Mouse (Mus musculus): ENCODE measurements around the gene Gm20388. TPM values are rescaled to one million over a fixed set of nuclear protein-coding genes. Genes with fewer than 3 reads are reported as not detected.
A peak's percentile ranks its signal among the peaks of the same experiment; 100 is the strongest.

Gene Gm20388
- polyA plus RNA-seq, 1 experiment from 2014 or later = not detected

- Histone ChIP-seq H3K9me3 (no peaks in the 10 kb centered on the region), H3K36me3 (no peaks in the 10 kb centered on the region), H3K4me3 (no peak overlapping the region), H3K4me2 (replicated peaks) (no peak overlapping the region), H3K27ac (replicated peaks) (peak overlapping the region; percentile 76), H3K9ac (replicated peaks) (no peak overlapping the region), H3K27me3 (no peaks in the 10 kb centered on the region), H3K4me1 (peaks cover 70% of the 10 kb centered on the region)
- ATAC-seq (replicated peaks) = peak; percentile 58
- 4% methylated on average over 9 of the region's 9 CpGs for WGBS
These were observed 393.5 kb downstream of the Gm20388 start for GRCm38 (mm10) chr8:120304097-120304496.

GRCm38 (mm10) chr8:120305800-120306385 is 395.3 kb downstream of the Gm20388 start:
- 63% methylated on average over 10 of the region's 10 CpGs for WGBS
- H3K4me3 ChIP-seq = no peak overlapping the region
- no peaks in the 10 kb centered on the region for H3K27me3 ChIP-seq
- H3K9ac ChIP-seq (replicated peaks) = no peak overlapping the region
- H3K9me3 ChIP-seq = no peaks in the 10 kb centered on the region
- H3K27ac ChIP-seq (replicated peaks) = no peak overlapping the region
- no peak for ATAC-seq (replicated peaks)
- no peak overlapping the region for H3K4me2 ChIP-seq (replicated peaks)
- no peaks in the 10 kb centered on the region for H3K36me3 ChIP-seq
- peaks cover 67% of the 10 kb centered on the region for H3K4me1 ChIP-seq

- 0 out of 2 replicates have a peak overlapping the region, but pooled peaks have one; percentile 1 for H3K9ac ChIP-seq (replicated peaks)
- H3K4me2 ChIP-seq (replicated peaks) = no peak overlapping the region
- no peaks in the 10 kb centered on the region for H3K36me3 ChIP-seq
- peaks cover 63% of the 10 kb centered on the region for H3K4me1 ChIP-seq
- H3K27me3 ChIP-seq = no peaks in the 10 kb centered on the region
- no peaks in the 10 kb centered on the region for H3K9me3 ChIP-seq
- ATAC-seq (replicated peaks) = peak; percentile 37
- H3K4me3 ChIP-seq = no peak overlapping the region
- peak overlapping the region; percentile 81 for H3K27ac ChIP-seq (replicated peaks)
- 5% methylated on average over 16 of the region's 16 CpGs for WGBS
These were observed 396.5 kb downstream of the Gm20388 start for GRCm38 (mm10) chr8:120307103-120307502.

- no peaks in the 10 kb centered on the region for H3K36me3 ChIP-seq
- H3K4me3 ChIP-seq = no peak overlapping the region
- 37% methylated on average over 11 of the region's 11 CpGs for WGBS
- no peak; the same call in 1 of the 2 replicates for ATAC-seq (replicated peaks)
- no peak overlapping the region for H3K4me2 ChIP-seq (replicated peaks)
- H3K4me1 ChIP-seq = peaks cover 63% of the 10 kb centered on the region
- peak overlapping the region; percentile 1; the same call in 1 of the 2 replicates for H3K9ac ChIP-seq (replicated peaks)
- H3K9me3 ChIP-seq = no peaks in the 10 kb centered on the region
- peak overlapping the region; percentile 81 for H3K27ac ChIP-seq (replicated peaks)
- H3K27me3 ChIP-seq = no peaks in the 10 kb centered on the region
These were observed 396.9 kb downstream of the Gm20388 start for GRCm38 (mm10) chr8:120307528-120307927.

- 31% methylated on average over 8 of the region's 8 CpGs for WGBS
- H3K9me3 ChIP-seq = no peaks in the 10 kb centered on the region
- H3K27me3 ChIP-seq = no peaks in the 10 kb centered on the region
- H3K4me2 ChIP-seq (replicated peaks) = no peak overlapping the region
- 0 out of 2 replicates have a peak overlapping the region, but pooled peaks have one; percentile 0 for H3K9ac ChIP-seq (replicated peaks)
- ATAC-seq (replicated peaks) = no peak
- peak overlapping the region; percentile 81 for H3K27ac ChIP-seq (replicated peaks)
- no peaks in the 10 kb centered on the region for H3K36me3 ChIP-seq
- H3K4me1 ChIP-seq = peaks cover 59% of the 10 kb centered on the region
- no peak overlapping the region for H3K4me3 ChIP-seq
These were observed 397.5 kb downstream of the Gm20388 start for GRCm38 (mm10) chr8:120308131-120308530.

GRCm38 (mm10) chr8:120308553-120308952 is 397.9 kb downstream of the Gm20388 start:
- H3K4me1 ChIP-seq = peaks cover 55% of the 10 kb centered on the region
- H3K9me3 ChIP-seq = no peaks in the 10 kb centered on the region
- H3K27me3 ChIP-seq = no peaks in the 10 kb centered on the region
- H3K27ac ChIP-seq (replicated peaks) = peak overlapping the region; percentile 81
- no peak overlapping the region for H3K4me2 ChIP-seq (replicated peaks)
- no peak overlapping the region for H3K4me3 ChIP-seq
- WGBS = 37% methylated on average over 9 of the region's 9 CpGs
- ATAC-seq (replicated peaks) = no peak
- no peaks in the 10 kb centered on the region for H3K36me3 ChIP-seq
- 0 out of 2 replicates have a peak overlapping the region, but pooled peaks have one; percentile 0 for H3K9ac ChIP-seq (replicated peaks)

- Histone ChIP-seq H3K27me3 (no peaks in the 10 kb centered on the region), H3K4me3 (no peak overlapping the region), H3K4me1 (peaks cover 47% of the 10 kb centered on the region), H3K27ac (replicated peaks) (peak overlapping the region; percentile 81), H3K4me2 (replicated peaks) (peak overlapping the region; percentile 22), H3K9ac (replicated peaks) (no peak overlapping the region), H3K36me3 (no peaks in the 10 kb centered on the region), H3K9me3 (no peaks in the 10 kb centered on the region)
- ATAC-seq (replicated peaks) = peak; percentile 74
- WGBS = 20% methylated on average over 18 of the region's 18 CpGs
These were observed 398.7 kb downstream of the Gm20388 start for GRCm38 (mm10) chr8:120309326-120309725.

- 46% methylated on average over 5 of the region's 5 CpGs for WGBS
- no peaks in the 10 kb centered on the region for H3K27me3 ChIP-seq
- peaks cover 42% of the 10 kb centered on the region for H3K4me1 ChIP-seq
- H3K4me2 ChIP-seq (replicated peaks) = no peak overlapping the region
- peak overlapping the region; percentile 81 for H3K27ac ChIP-seq (replicated peaks)
- no peak for ATAC-seq (replicated peaks)
- H3K36me3 ChIP-seq = no peaks in the 10 kb centered on the region
- H3K9ac ChIP-seq (replicated peaks) = no peak overlapping the region
- no peaks in the 10 kb centered on the region for H3K9me3 ChIP-seq
- H3K4me3 ChIP-seq = no peak overlapping the region
These were observed 399.4 kb downstream of the Gm20388 start for GRCm38 (mm10) chr8:120310063-120310462.

- no peak overlapping the region for H3K27ac ChIP-seq (replicated peaks)
- H3K9me3 ChIP-seq = no peaks in the 10 kb centered on the region
- H3K4me2 ChIP-seq (replicated peaks) = no peak overlapping the region
- WGBS = 85% methylated on average over 4 of the region's 4 CpGs
- H3K4me1 ChIP-seq = peaks cover 37% of the 10 kb centered on the region
- no peak overlapping the region for H3K4me3 ChIP-seq
- no peak for ATAC-seq (replicated peaks)
- no peak overlapping the region for H3K9ac ChIP-seq (replicated peaks)
- no peaks in the 10 kb centered on the region for H3K27me3 ChIP-seq
- no peaks in the 10 kb centered on the region for H3K36me3 ChIP-seq
These were observed 401.8 kb downstream of the Gm20388 start for GRCm38 (mm10) chr8:120312452-120312851.

- Histone ChIP-seq H3K9me3 (no peaks in the 10 kb centered on the region), H3K9ac (replicated peaks) (no peak overlapping the region), H3K36me3 (no peaks in the 10 kb centered on the region), H3K27ac (replicated peaks) (no peak overlapping the region), H3K4me2 (replicated peaks) (no peak overlapping the region), H3K4me3 (no peak overlapping the region), H3K4me1 (peaks cover 30% of the 10 kb centered on the region), H3K27me3 (no peaks in the 10 kb centered on the region)
- WGBS = 69% methylated on average over 3 of the region's 3 CpGs
- no peak for ATAC-seq (replicated peaks)
These were observed 403.0 kb downstream of the Gm20388 start for GRCm38 (mm10) chr8:120313674-120314073.

GRCm38 (mm10) chr8:120314932-120315331 is 404.3 kb downstream of the Gm20388 start:
- Histone ChIP-seq H3K4me3 (no peak overlapping the region), H3K9ac (replicated peaks) (no peak overlapping the region), H3K27me3 (no peaks in the 10 kb centered on the region), H3K27ac (replicated peaks) (no peak overlapping the region), H3K4me2 (replicated peaks) (no peak overlapping the region), H3K4me1 (peaks cover 17% of the 10 kb centered on the region), H3K9me3 (no peaks in the 10 kb centered on the region), H3K36me3 (no peaks in the 10 kb centered on the region)
- no peak for ATAC-seq (replicated peaks)
- 70% methylated on average over 5 of the region's 5 CpGs for WGBS

- ATAC-seq (replicated peaks) = no peak
- Histone ChIP-seq H3K9ac (replicated peaks) (no peak overlapping the region), H3K36me3 (no peaks in the 10 kb centered on the region), H3K4me3 (no peak overlapping the region), H3K9me3 (no peaks in the 10 kb centered on the region), H3K27ac (replicated peaks) (no peak overlapping the region), H3K27me3 (no peaks in the 10 kb centered on the region), H3K4me1 (peaks cover 14% of the 10 kb centered on the region), H3K4me2 (replicated peaks) (no peak overlapping the region)
- WGBS = 86% methylated on average over 4 of the region's 4 CpGs
These were observed 405.0 kb downstream of the Gm20388 start for GRCm38 (mm10) chr8:120315644-120316043.

GRCm38 (mm10) chr8:120316707-120317106 is 406.1 kb downstream of the Gm20388 start:
- no peaks in the 10 kb centered on the region for H3K27me3 ChIP-seq
- no peak overlapping the region for H3K4me2 ChIP-seq (replicated peaks)
- peak overlapping the region; percentile 54 for H3K27ac ChIP-seq (replicated peaks)
- WGBS = 80% methylated on average over 7 of the region's 7 CpGs
- H3K9me3 ChIP-seq = no peaks in the 10 kb centered on the region
- no peak overlapping the region for H3K9ac ChIP-seq (replicated peaks)
- ATAC-seq (replicated peaks) = no peak
- H3K4me1 ChIP-seq = peaks cover 14% of the 10 kb centered on the region
- no peaks in the 10 kb centered on the region for H3K36me3 ChIP-seq
- no peak overlapping the region for H3K4me3 ChIP-seq

Data from forebrain, embryonic 15.5 days (tissue).